Mouse (Mus musculus) MEL (cell line): ENCODE measurements around the gene Sept9. TPM values are rescaled to one million over a fixed set of nuclear protein-coding genes. Genes with fewer than 3 reads are reported as not detected.
A peak's percentile ranks its signal among the peaks of the same experiment; 100 is the strongest.

Experiments used
- DNase-seq: peaks from one replicate; pipeline ENCODE4 v3.0.0; 2011; ENCODE audit warnings: low read depth, low spot score
- H3K27ac ChIP-seq: 2 replicates; pipeline ENCODE4 v1.5.1; 2012; ENCODE audit warnings: low read depth, mild to moderate bottlenecking, control low read depth, low read length, moderate library complexity; ENCODE audit not compliant: control insufficient read depth
- H3K27me3 ChIP-seq, 2 experiments: fragments of 150-350 bp in 1 of 2; sonication (generic) in 1 of 2; 2 replicates each; pipeline ENCODE4 v1.6.1; 2012; ENCODE audit warnings: low read length in 2 of 2, mild to moderate bottlenecking in 2 of 2, improper control_type of control experiment in 1 of 2, moderate library complexity in 1 of 2; ENCODE audit not compliant: insufficient read depth in 2 of 2, control insufficient read depth in 1 of 2
- H3K36me3 ChIP-seq, 2 experiments: 2 replicates each; pipeline ENCODE4 v1.6.1; 2012 to 2014; ENCODE audit warnings: low read length in 2 of 2, improper control_type of control experiment in 1 of 2, inconsistent platforms in 1 of 2, mild to moderate bottlenecking in 1 of 2; ENCODE audit not compliant: insufficient read depth in 2 of 2, control insufficient read depth in 1 of 2
- H3K4me1 ChIP-seq, 2 experiments: fragments of 150-350 bp in 1 of 2; sonication (generic) in 1 of 2; 2 replicates each; pipeline ENCODE4 v1.6.1; 2012; ENCODE audit warnings: low read length in 2 of 2, improper control_type of control experiment in 1 of 2, mild to moderate bottlenecking in 1 of 2; ENCODE audit not compliant: insufficient read depth in 2 of 2, control insufficient read depth in 1 of 2
- H3K4me3 ChIP-seq, 2 experiments: fragments of 150-350 bp in 1 of 2; sonication (generic) in 1 of 2; 2 replicates each; pipeline ENCODE4 v1.5.1; 2012; ENCODE audit warnings: low read depth in 2 of 2, low read length in 2 of 2, mild to moderate bottlenecking in 2 of 2, moderate library complexity in 2 of 2, control low read depth in 1 of 2, improper control_type of control experiment in 1 of 2; ENCODE audit not compliant: control insufficient read depth in 1 of 2, insufficient read depth in 1 of 2
- H3K79me2 ChIP-seq: 2 replicates; pipeline ENCODE4 v1.6.1; 2012; ENCODE audit warnings: mild to moderate bottlenecking, low read length, moderate library complexity; ENCODE audit not compliant: control insufficient read depth, poor library complexity, insufficient read depth
- H3K9ac ChIP-seq: 2 replicates; pipeline ENCODE4 v1.6.1; 2012; ENCODE audit warnings: low read depth, mild to moderate bottlenecking, control low read depth, low read length, moderate library complexity; ENCODE audit not compliant: control insufficient read depth, poor library complexity, severe bottlenecking
- H3K9me3 ChIP-seq: fragments of 150-350 bp; sonication (generic); replicated peaks from 2 replicates; pipeline ENCODE4 v1.6.1; 2012; ENCODE audit warnings: mild to moderate bottlenecking, low read length, improper control_type of control experiment, moderate library complexity; ENCODE audit not compliant: insufficient read depth
- BHLHE40 ChIP-seq: IDR thresholded peaks from 2 replicates; pipeline ENCODE4 v1.6.1; 2012; ENCODE audit warnings: low read depth, mild to moderate bottlenecking, inconsistent platforms, low read length, improper control_type of control experiment, borderline replicate concordance
- CHD1 ChIP-seq: IDR thresholded peaks from 2 replicates; pipeline ENCODE4 v1.6.1; 2012; ENCODE audit warnings: low read depth, mild to moderate bottlenecking, inconsistent platforms, low read length, improper control_type of control experiment
- CHD2 ChIP-seq: IDR thresholded peaks from 2 replicates; pipeline ENCODE4 v1.6.1; 2011; ENCODE audit warnings: low read length, improper control_type of control experiment
- CTCF ChIP-seq, 3 experiments: IDR thresholded peaks in 2 of 3; conservative IDR thresholded peaks in 1 of 3; 2 replicates each; pipeline ENCODE4 v1.5.1; 2011 to 2012; ENCODE audit warnings: low read length in 3 of 3, low read depth in 2 of 3, mild to moderate bottlenecking in 2 of 3, improper control_type of control experiment in 1 of 3, inconsistent platforms in 1 of 3, mixed read lengths in 1 of 3, moderate library complexity in 1 of 3; ENCODE audit not compliant: control insufficient read depth in 1 of 3, insufficient read depth in 1 of 3, poor library complexity in 1 of 3, severe bottlenecking in 1 of 3
- E2F4 ChIP-seq: IDR thresholded peaks from 2 replicates; pipeline ENCODE4 v1.6.1; 2011; ENCODE audit warnings: low read depth, low read length, improper control_type of control experiment, borderline replicate concordance
- ELF1 ChIP-seq: IDR thresholded peaks from 2 replicates; pipeline ENCODE4 v1.6.1; 2014; ENCODE audit warnings: low read depth, mild to moderate bottlenecking, inconsistent platforms, low read length, improper control_type of control experiment, moderate library complexity
- EP300 ChIP-seq, 2 experiments: IDR thresholded peaks; 2 replicates each; pipeline ENCODE4 v1.6.1; 2011; ENCODE audit warnings: improper control_type of control experiment in 2 of 2, low read length in 2 of 2, low read depth in 1 of 2, mild to moderate bottlenecking in 1 of 2
- ETS1 ChIP-seq: IDR thresholded peaks from 2 replicates; pipeline ENCODE4 v1.6.1; 2012; ENCODE audit warnings: low read depth, mild to moderate bottlenecking, inconsistent platforms, low read length, improper control_type of control experiment, moderate library complexity
- JUND ChIP-seq: IDR thresholded peaks from 2 replicates; pipeline ENCODE4 v1.6.1; 2011; ENCODE audit warnings: low read depth, mild to moderate bottlenecking, improper control_type of control experiment, low read length
- KAT2A ChIP-seq: conservative IDR thresholded peaks from 2 replicates; pipeline ENCODE4 v1.6.1; 2012; ENCODE audit warnings: low read depth, low read length, improper control_type of control experiment, inconsistent platforms
- MAFK ChIP-seq: IDR thresholded peaks from 2 replicates; pipeline ENCODE4 v1.6.1; 2011; ENCODE audit warnings: low read depth, mild to moderate bottlenecking, low read length, improper control_type of control experiment, borderline replicate concordance
- MAX ChIP-seq: IDR thresholded peaks from 2 replicates; pipeline ENCODE4 v1.6.1; 2011; ENCODE audit warnings: low read length, improper control_type of control experiment
- MEF2A ChIP-seq: IDR thresholded peaks from 2 replicates; pipeline ENCODE4 v1.6.1; 2014; ENCODE audit warnings: low read depth, mild to moderate bottlenecking, inconsistent platforms, low read length, improper control_type of control experiment; ENCODE audit not compliant: poor library complexity, insufficient replicate concordance, severe bottlenecking; ENCODE audit errors: extremely low read depth
- MXI1 ChIP-seq: IDR thresholded peaks from 2 replicates; pipeline ENCODE4 v1.6.1; 2011; ENCODE audit warnings: mild to moderate bottlenecking, low read depth, low read length, improper control_type of control experiment
- MYC ChIP-seq: IDR thresholded peaks from 2 replicates; pipeline ENCODE4 v1.6.1; 2011; ENCODE audit warnings: low read depth, mild to moderate bottlenecking, low read length, improper control_type of control experiment, moderate library complexity
- NELFE ChIP-seq: IDR thresholded peaks from 2 replicates; pipeline ENCODE4 v1.6.1; 2011; ENCODE audit warnings: low read depth, low read length, improper control_type of control experiment
- NRF1 ChIP-seq: IDR thresholded peaks from 2 replicates; pipeline ENCODE4 v1.6.1; 2014; ENCODE audit warnings: low read depth, mild to moderate bottlenecking, inconsistent platforms, low read length, improper control_type of control experiment, moderate library complexity; ENCODE audit not compliant: poor library complexity, insufficient read depth, severe bottlenecking
- POLR2A ChIP-seq, 2 experiments: IDR thresholded peaks; 2 replicates each; pipeline ENCODE4 v1.6.1; 2011 to 2012; ENCODE audit warnings: low read length in 2 of 2, mild to moderate bottlenecking in 2 of 2, control low read depth in 1 of 2, improper control_type of control experiment in 1 of 2, low read depth in 1 of 2, moderate library complexity in 1 of 2; ENCODE audit not compliant: control insufficient read depth in 1 of 2, insufficient read depth in 1 of 2, poor library complexity in 1 of 2
- POLR2AphosphoS2 ChIP-seq: IDR thresholded peaks from 2 replicates; pipeline ENCODE4 v1.6.1; 2011; ENCODE audit warnings: low read length, improper control_type of control experiment
- RAD21 ChIP-seq: IDR thresholded peaks from 2 replicates; pipeline ENCODE4 v1.6.1; 2011; ENCODE audit warnings: mild to moderate bottlenecking, low read depth, low read length, improper control_type of control experiment
- RCOR1 ChIP-seq: IDR thresholded peaks from 2 replicates; pipeline ENCODE4 v1.6.1; 2012; ENCODE audit warnings: low read depth, mild to moderate bottlenecking, inconsistent platforms, low read length, improper control_type of control experiment
- SMC3 ChIP-seq: IDR thresholded peaks from 2 replicates; pipeline ENCODE4 v1.6.1; 2011; ENCODE audit warnings: low read depth, low read length, improper control_type of control experiment
- TAL1 ChIP-seq: IDR thresholded peaks from 2 replicates; pipeline ENCODE4 v1.6.1; 2012; ENCODE audit warnings: mild to moderate bottlenecking, inconsistent platforms, low read length, moderate library complexity, mixed read lengths
- UBTF ChIP-seq: IDR thresholded peaks from 2 replicates; pipeline ENCODE4 v1.6.1; 2012; ENCODE audit warnings: low read depth, mild to moderate bottlenecking, inconsistent platforms, low read length, improper control_type of control experiment, moderate library complexity, borderline replicate concordance; ENCODE audit not compliant: insufficient read depth
- USF1 ChIP-seq: IDR thresholded peaks from 2 replicates; pipeline ENCODE4 v1.6.1; 2014; ENCODE audit warnings: low read depth, mild to moderate bottlenecking, inconsistent platforms, low read length, improper control_type of control experiment, moderate library complexity
- USF2 ChIP-seq, 2 experiments: IDR thresholded peaks; 2 replicates each; pipeline ENCODE4 v1.6.1; 2011 to 2012; ENCODE audit warnings: improper control_type of control experiment in 2 of 2, low read length in 2 of 2, borderline replicate concordance in 1 of 2, inconsistent platforms in 1 of 2, low read depth in 1 of 2, mild to moderate bottlenecking in 1 of 2; ENCODE audit not compliant: insufficient read depth in 1 of 2
- ZC3H11A ChIP-seq: IDR thresholded peaks from 2 replicates; pipeline ENCODE4 v1.6.1; 2012; ENCODE audit warnings: low read depth, mild to moderate bottlenecking, inconsistent platforms, low read length, improper control_type of control experiment
- ZKSCAN1 ChIP-seq: IDR thresholded peaks from 2 replicates; pipeline ENCODE4 v1.6.1; 2012; ENCODE audit warnings: low read depth, mild to moderate bottlenecking, inconsistent platforms, low read length, improper control_type of control experiment, moderate library complexity
- ZMIZ1 ChIP-seq: IDR thresholded peaks from 2 replicates; pipeline ENCODE4 v1.6.1; 2012; ENCODE audit warnings: low read depth, mild to moderate bottlenecking, inconsistent platforms, low read length, improper control_type of control experiment, moderate library complexity
- ZNF384 ChIP-seq: IDR thresholded peaks from 2 replicates; pipeline ENCODE4 v1.6.1; 2012; ENCODE audit warnings: low read depth, mild to moderate bottlenecking, inconsistent platforms, low read length, improper control_type of control experiment
- polyA plus RNA-seq, 2 experiments: library from polyadenylated mRNA; stranded (reverse) in 1 of 2; unstranded in 1 of 2; fragments of >175 nt in 1 of 2; fragments of >200 nt in 1 of 2; gene quantifications; 2 replicates each; pipeline versions ENCODE4 v1.2.1 to v1.2.4; 2012; ENCODE audit warnings: low replicate concordance in 2 of 2, low read depth in 1 of 2; ENCODE audit not compliant: insufficient read length in 2 of 2, insufficient read depth in 1 of 2, missing spikeins in 1 of 2
- total RNA-seq: library from RNA; depleted of rRNA; stranded (reverse); fragments of 300-350 nt; gene quantifications from 2 replicates; pipeline ENCODE4 v1.2.3, GENCODE M21; 2012

Sept9 gene
- total and polyA plus RNA-seq, 3 experiments: 49.7 to 196 (median 163) TPM

- no peak overlapping the region for H3K9ac ChIP-seq
- H3K27me3 ChIP-seq: no peaks in the 10 kb centered on the region
- no peak for TF ChIP-seq KAT2A
- no peak for TF ChIP-seq NELFE
These were observed 22.6 kb upstream of the Sept9 start for GRCm38 (mm10) chr11:117176900-117177299.

GRCm38 (mm10) chr11:117177303-117177979 is 22.0 kb upstream of the Sept9 start:
- Histone ChIP-seq H3K27me3 (no peaks in the 10 kb centered on the region), H3K4me1 (no peaks in the 10 kb centered on the region), H3K27ac (no peak overlapping the region), H3K9me3 (no peaks in the 10 kb centered on the region), H3K36me3 (no peaks in the 10 kb centered on the region), H3K79me2 (no peaks in the 10 kb centered on the region), H3K9ac (no peak overlapping the region), H3K4me3 (no peak overlapping the region)
- peak; percentile 85 for DNase-seq
- TF ChIP-seq ETS1 (no peak), UBTF (no peak), MXI1 (no peak), ZMIZ1 (no peak), MEF2A (no peak), MYC (0 out of 2 replicates have a peak, but pooled peaks have one; percentile 41), SMC3 (peak; percentile 97), RAD21 (peak; percentile 94), NRF1 (no peak), E2F4 (no peak), ZNF384 (no peak), NELFE (no peak), ZC3H11A (peak; percentile 99), CHD1 (no peak), ELF1 (no peak), ZKSCAN1 (no peak), POLR2A (IDR thresholded peaks at IDR 0.05; ENCODE audit: control insufficient read depth in 1 of 2, insufficient read depth in 1 of 2, low read depth in 1 of 2, low read length in 2 of 2, poor library complexity in 1 of 2) (no peak), TAL1 (no peak), MAX (0 out of 2 replicates have a peak, but pooled peaks have one; percentile 46), BHLHE40 (0 out of 2 replicates have a peak, but pooled peaks have one; percentile 33), RCOR1 (no peak), JUND (0 out of 2 replicates have a peak, but pooled peaks have one; percentile 42), KAT2A (no peak), EP300 (IDR thresholded peaks at IDR 0.05; ENCODE audit: low read depth in 1 of 2, low read length in 2 of 2) (no peak), CTCF (IDR thresholded peaks at IDR 0.05 in 2 of 3, conservative IDR thresholded peaks at IDR 0.05 in 1 of 3; ENCODE audit: control insufficient read depth in 1 of 3, insufficient read depth in 1 of 3, low read depth in 2 of 3, low read length in 3 of 3, poor library complexity in 1 of 3, severe bottlenecking in 1 of 3) (peak; percentile 58 to 98 (median 91)), USF1 (no peak), CHD2 (no peak), USF2 (IDR thresholded peaks at IDR 0.05; ENCODE audit: borderline replicate concordance in 1 of 2, insufficient read depth in 1 of 2, low read depth in 1 of 2, low read length in 2 of 2) (no peak), MAFK (no peak), POLR2AphosphoS2 (no peak)

More at GRCm38 (mm10) chr11:117176900-117177299, 22.6 kb upstream of the Sept9 start:
- Histone ChIP-seq H3K4me1 (no peaks in the 10 kb centered on the region), H3K36me3 (no peaks in the 10 kb centered on the region), H3K79me2 (no peaks in the 10 kb centered on the region), H3K27ac (no peak overlapping the region), H3K9me3 (no peaks in the 10 kb centered on the region), H3K4me3 (no peak overlapping the region)
- no peak for DNase-seq
